Mouse (Mus musculus) regulatory T cell (primary cell): ENCODE measurements around the gene Pou2af1.

ENCODE experiments used
- in situ Hi-C: fragments of 300-600 bp; cut with MboI, MseI; formaldehyde crosslinking; loops from one replicate; pipeline ENCODE4 v1.15.1; 2025; ENCODE audit warnings: high pct_unique_total_duplicates

Gene Pou2af1

DNA sequence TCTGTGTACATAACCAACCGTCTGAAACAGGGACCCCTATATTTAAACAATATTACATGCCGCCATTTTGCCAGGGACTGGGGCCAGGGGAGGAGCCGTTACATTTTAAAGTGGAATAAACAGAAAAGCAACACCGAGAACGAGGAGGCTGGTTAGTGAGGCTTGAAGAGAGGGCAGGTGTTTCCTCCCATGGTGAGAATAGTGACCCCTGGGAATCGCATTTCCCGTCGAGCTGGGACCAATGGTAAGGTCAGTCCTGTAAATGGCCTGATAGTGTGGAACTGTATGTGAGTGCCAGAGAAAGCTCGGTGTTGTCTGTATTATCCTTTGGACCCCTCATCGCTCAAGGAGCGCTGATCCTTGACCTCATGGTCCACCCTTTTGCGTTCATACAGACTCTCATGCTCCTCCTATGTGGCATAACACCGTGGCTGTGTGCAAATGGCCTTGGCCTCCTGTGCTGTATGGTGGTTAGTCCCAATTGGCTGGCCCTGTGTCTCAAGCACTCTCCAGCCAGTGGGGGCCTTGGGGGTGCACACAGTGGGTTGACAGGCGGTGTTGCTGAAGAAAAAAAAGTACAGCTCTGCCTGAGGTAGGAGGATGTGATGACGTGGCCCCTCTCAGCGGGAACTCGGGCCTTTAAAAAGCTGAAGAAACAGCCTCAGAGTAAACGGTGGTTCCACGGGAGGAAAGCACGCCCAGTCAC lies at the start of gene Pou2af1:
TSS of gene Pou2af1 (plus strand) at position 686 of the 706 bp plus-strand sequence.
- in situ Hi-C loops: no loop called here

DNA sequence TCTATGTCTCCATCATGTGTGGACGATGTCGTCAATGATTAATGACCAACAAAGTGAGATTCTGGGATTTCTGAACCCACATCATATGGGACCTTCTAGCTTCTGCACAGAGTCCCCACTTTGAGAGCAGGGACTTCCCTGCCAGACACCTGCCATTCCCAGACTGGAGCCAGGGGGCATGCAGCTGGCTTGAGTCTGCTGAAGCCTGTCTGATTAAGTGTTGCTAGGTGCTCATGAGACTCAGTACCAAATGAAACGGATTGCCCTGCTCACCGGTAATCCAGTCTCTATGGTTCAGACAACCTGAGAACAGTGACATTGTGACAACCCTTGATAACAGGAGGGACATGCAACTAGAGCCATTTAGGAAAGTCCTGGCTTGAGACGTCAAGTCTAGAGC lies 49.5 kb upstream of the Pou2af1 start:
- in situ Hi-C loops: no loop called here

DNA sequence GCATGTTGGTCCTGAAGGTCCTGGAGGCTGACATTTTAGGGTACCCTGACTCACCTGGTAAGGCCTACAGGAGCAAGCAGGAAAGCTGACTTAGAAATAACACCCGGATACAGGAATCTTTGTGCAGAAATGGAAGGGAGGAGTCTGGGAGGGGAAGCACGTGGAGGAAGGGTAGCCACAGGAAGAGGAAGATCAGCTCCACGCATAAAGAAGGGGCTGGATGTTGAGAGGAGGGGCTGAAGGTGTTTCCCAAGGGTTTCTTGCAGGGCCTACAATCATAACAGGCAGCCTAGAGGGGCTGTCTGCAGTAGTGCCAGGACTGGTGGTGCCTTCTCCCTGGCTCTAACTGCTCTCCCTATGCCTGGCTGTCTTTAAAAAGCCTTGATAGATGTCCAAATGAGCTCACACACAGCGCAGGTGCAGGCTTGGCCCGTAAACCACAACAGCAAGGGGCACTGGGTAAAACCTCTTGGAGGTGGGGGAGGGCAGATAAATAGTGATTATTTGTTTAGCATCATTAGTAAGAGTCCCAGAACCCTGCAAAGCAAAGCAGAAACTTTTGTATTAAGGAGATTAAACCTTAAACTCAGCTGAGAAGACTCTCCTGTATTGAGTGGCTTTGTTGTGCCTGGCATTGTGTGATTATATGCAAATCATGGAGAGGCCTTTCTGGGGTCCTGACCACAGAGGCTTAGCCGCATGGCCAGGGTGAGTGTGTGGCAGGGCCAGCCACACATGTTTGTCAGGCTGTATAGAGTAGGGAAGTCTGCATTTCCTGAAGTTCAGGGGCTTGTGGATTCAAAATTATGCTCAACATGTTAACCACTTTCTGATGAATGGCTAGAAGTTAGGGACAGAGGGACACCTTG lies 48.0 kb upstream of the Pou2af1 start, which contains the start of gene Gm32742:
TSS of gene Gm32742 (minus strand) at position 206 of the 869 bp plus-strand sequence.
- in situ Hi-C loops: no loop called here

DNA sequence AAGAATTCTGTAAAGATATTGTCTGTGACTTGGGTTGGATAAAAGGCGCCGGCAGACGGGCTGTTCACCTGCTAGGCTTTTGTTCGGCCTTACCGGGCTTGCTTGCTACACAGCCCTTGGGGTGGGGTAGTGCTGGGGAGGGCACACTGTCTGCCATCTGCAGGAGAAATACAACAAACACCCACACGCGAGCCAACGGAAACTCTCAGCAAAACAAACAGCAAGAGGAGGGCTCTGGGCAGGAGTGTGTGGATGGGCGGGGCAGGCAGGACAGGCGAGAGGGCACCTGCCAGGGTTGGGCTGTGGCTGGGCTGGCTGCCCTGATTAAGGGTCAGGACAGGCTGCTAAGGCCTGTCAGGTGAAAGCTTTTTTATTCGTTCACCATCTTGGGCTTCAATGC lies 45.6 kb upstream of the Pou2af1 start:
- in situ Hi-C loops: no loop called here

DNA sequence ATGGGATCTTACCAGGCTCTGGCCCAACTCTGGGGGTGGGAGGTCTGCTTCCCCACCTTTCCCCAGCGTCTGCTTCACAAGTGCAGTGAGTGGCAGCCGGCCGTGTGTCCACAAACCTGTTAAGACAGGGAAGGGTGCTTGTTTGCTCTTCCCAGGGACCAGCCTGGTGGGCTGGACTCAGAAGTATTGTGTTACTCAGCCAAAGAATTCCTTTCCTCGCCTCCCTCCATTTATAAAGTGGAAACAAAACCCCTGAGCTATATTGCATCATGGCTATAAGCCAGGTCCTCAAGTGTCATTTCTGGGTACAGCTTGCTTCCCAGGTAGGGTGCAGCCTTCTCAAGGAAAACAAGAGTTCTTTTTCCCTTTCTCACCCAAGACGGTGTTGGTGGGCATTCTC lies 44.8 kb upstream of the Pou2af1 start:
- in situ Hi-C loops: no loop called here

DNA sequence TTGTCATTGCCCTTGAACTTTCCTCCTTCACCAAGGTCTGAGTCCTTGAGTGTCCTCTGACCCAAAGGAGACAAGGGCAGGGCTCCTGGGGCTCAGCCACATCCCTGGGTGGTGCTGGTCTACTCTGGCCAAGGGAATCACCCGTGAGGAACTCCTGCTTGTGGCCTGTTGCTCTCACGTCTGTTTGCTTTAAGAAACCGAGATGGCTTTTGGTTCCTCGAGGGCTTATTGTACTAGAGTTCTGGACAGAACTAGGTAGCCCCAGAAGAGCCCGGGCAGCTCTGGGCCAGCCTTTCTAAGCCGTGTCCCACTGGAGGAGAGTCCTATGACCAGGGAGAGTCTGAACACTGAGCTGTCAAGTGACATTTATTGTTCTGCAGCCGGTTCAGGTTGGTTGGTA lies 44.4 kb upstream of the Pou2af1 start:
- in situ Hi-C loops: no loop called here

DNA sequence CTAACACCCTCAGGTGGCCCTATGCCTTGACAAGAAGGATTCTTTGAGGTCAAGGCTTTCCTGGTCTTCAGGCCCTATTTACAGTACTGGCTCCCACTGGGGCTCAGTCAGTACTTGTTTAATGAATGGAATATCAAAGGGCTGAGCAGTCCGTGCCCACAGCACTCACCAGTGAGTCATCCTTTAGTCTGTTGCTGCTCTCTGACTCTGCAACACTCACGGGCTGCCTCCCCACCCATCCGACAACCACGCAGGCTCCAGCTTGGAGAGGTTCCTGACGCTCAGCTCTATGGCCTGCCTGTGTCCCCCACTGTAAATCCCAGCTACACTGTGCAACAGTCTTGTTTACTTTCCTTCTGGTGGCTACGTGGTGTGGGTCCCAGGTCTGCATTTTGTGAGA lies 43.2 kb upstream of the Pou2af1 start:
- in situ Hi-C loops: no loop called here

DNA sequence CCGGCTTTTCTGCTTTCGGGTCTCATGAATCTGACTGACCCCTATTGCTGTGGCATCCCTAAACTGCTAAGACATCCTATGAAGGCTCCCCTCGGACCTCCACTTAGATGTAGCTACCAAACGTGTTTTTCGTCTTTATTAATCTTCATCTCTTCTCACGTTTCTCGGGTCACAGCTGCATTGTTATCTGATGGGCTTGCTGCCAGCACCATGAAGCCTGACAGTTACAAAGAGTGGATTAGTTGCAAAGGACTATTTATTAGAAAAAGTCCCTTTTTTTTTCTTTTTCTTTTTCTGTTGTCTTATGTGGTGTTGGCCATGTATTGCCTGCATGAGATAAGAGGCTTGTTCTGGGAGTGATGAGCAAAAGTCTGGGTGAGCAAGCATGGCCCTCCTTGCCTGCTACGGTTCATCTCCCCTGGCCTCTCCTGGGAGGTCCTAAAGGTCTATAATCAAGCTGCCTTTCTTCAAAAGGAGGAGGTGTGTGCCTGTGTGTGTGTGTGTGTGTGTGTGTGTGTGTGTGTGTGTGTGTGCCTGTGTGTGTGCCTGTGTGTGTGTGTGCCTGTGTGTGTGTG lies 38.5 kb upstream of the Pou2af1 start:
- in situ Hi-C loops: no loop called here

DNA sequence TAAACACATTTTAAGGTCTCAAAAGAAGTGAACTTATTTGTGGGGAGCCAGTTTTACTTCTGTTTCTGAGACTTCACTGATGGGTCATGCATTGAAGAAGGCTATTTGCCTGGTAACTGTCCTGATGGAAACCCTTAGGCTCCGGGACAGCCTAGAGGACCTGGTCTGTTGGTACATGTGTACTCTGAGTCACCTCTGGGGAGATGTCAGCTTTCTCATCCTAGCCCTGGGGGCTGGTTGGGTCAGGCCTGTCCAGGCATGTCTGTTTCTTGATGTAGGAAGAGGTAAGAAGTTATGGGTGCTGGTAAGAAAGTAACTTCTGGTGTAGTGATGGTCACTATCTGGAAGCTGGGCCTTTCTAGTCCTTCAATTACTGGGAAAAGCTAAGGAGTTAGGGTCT lies 37.8 kb upstream of the Pou2af1 start:
- in situ Hi-C loops: no loop called here

DNA sequence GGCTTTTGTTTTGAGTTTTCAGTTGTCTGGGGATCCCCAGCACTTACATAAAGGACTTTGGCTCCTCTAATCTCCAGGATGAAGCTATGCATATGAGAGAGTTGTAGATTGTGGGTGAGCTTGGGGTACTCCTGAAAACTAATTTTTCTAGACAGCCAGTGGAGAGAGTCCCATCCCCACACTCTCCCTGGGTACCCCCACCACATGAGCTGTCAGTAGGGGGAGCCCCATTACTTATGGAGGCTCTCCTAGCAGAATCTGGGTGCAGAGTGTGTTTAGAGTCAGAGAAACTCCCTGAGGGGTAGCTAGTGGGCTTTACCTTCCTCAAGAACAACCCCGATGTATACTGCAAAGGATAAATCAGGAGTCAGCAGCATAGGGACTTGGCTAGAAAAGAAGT lies 35.2 kb upstream of the Pou2af1 start:
- in situ Hi-C loops: no loop called here

DNA sequence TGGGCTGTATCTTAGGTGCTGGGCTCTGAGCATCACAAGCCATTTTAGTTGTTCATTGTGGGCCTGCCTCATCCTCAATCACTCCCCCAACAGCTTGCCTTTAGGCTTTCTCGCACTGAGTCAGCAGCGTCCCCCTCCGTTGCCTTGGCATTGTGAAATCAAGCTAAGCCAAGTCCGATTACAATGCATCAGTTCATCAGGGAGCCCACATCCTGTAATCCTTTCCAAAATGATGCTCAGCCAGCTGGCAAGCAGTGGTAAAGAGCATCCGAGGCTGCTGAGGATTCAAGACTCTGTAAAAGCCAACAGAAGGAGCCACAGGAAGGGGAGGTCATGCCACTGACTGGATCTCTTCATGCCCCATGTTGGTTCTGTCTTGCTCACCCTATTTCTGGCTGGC lies 32.9 kb upstream of the Pou2af1 start:
- in situ Hi-C loops: no loop called here

DNA sequence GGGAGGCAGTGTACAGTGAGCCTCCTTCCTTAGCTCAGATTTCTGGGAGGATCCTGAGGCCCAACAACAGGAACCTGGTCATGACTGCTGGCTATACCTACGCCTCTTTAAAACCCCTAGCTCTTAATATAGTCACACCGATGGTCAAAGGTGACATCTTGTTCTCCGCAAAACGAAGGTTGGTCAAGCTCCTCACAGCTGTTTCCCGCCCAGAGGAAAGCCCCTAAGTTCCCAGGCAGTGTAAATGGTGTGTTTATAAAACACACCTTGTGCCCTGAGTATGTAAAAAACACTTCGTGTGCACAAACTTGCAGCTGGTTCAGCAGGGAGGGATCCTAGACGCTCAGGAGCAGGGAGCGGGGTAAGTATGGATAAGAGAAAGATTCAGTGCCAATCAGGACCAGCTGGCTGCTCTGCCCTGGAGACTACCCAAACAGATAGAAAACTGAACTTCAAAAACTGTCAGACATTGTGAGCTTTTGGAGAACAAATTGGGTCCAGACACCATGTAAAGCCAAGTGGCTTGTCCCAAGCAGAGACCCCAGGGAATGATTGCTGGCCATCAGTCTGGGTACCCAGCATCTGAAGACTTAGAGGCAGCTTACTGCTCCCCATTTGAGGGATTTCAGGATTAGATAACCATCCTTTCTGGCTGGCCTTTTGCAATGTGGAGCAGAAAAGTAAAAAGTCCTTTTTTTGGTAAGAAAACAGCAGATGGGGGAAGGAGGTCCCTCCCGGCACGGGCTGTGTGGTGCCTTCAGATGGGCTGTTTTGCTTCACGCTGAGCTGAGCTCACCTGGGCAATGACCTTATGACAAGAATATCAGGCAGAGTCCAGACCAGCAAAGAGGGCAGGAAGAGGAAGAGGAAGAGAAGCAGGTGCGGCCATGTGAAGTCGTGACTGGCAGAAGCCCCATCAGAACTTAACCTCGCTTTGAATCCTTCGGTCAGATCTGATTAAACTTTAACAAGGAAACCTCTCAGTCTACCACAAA lies 30.5 kb upstream of the Pou2af1 start:
- in situ Hi-C loops: no loop called here

DNA sequence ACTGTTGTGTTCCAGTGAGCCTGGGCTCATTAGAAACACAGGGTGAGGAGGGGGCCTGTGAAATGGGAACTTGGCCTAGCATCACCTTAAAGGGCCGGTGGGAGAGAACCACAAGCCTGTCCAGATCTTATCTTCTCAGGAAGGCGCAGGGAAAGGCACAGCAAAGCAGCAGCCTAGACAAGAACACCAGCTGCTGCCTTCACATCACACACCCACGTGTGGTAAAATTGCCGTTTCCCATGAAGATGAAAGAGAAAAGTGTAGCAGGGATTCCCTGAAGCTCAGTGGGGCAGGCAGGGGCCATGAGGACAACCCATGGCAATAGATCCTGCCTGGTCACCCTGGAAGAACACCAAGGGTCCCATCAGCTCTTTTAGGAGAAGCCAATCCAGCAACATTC lies 28.1 kb upstream of the Pou2af1 start:
- in situ Hi-C loops: no loop called here

DNA sequence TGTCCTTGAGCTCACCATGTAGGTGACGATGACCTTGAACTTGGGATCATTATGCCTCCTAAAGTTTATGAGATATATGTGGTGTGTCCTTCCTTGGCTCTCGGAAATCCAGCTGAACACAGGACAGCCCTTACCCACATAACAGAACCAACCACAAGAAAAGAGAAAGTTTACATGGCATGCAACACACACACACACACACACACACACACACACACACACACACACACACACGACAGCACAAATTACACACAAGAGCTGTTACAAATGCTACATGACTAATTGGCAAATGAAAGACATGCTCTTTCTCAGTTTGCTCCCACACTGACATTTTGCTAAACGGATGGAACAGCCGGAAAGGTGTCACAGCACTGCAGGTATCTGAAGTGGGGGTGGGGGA lies 27.6 kb upstream of the Pou2af1 start:
- in situ Hi-C loops: no loop called here

DNA sequence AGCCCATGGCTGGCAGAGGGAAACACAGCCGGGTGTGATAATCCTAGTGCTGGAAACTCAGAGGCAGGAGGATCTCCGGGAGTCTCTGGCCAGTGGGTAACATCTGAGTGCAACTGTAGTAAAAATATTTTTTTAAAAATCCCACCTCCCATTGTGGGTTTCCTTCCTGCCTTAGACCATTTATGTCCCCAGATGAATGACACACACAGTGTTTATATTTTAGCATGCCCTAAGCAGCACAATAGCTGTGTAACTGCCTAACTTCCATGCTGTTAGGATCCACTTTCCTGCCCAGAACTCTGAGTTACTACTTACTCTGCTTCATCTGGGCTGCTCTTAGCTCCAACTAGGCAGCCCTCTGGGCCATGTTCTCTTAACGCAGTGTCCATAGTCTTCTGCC lies 22.9 kb upstream of the Pou2af1 start:
- in situ Hi-C loops: no loop called here

DNA sequence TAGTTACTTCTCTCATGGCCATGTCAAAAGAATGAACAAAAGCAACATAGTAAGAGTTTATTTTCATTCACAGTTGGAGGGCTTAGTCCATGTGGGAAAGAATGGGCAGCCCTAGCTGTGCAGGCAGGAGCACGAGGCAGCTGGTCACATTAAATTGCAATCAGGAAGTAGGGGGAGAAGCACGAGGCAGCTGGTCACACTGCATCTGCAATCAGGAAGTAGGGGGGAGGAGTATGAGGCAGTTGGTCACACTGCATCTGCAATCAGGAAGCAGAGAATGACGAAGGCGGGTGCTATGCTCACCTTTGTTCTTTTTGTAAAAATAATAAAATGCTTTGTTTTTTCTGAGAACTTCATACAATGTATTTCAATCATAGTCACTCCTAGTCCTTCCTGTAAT lies 18.7 kb upstream of the Pou2af1 start:
- in situ Hi-C loops: no loop called here

DNA sequence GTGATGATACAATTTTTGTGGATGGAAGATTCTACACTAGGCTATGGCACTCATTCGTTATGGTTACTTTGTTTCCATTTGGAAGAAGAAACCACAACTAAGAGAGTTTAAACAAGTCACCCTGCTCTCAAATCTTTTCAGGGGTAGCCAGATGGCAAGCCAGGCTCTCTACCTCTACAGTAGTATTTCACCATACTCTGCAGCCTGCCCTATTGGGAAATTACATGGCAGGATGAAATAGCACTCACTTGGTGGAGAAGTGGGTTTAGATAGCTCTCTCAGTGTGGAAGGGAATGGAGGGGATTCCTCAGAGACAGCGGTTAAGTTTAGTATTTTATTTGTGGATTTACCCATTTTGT lies 4.6 kb upstream of the Pou2af1 start:
- in situ Hi-C loops: no loop called here

DNA sequence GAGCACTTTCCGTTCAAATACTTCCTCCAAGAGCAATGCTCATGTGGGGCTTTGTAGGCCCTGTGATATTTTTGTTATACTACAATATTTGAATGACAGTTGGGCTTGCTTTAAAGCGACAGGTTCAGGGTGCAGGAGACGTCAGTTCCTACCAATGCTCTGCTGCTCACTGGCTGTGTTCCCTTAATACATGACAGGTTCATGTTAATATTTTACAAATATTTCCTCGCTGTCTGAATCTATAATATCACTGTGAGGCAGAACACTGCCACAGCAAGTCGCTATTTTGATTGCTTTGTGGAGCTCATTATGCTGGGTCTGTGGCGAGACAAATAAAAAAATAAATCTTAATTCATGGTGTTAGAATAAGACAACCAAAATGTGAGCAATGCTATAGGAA lies 2.3 kb upstream of the Pou2af1 start:
- in situ Hi-C loops: no loop called here

DNA sequence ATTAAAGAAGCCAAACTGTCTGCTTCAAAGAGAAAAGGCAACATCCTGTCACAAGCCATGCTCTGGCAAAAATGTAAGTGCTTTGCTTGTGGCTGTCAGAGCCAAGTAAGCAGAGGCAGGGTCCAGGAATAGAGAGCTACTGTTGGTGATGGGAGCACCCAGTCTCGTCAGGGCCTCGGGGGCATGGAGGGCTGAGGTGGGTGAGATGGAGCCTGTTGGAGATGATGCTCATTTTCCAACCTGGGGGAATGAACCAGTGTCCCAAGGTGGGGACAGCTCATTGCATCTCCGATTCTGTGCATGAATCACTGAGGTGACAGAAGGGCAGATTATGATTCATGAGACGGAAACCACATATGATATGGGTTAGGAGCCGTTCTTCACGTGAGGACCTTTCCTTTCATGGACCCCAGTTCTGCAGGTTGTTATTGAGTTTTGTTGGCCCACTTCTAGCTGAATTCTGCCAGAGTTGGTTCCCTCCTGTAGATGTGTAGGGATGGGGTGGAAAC lies 275 bp downstream of the Pou2af1 start:
- in situ Hi-C loops: no loop called here

DNA sequence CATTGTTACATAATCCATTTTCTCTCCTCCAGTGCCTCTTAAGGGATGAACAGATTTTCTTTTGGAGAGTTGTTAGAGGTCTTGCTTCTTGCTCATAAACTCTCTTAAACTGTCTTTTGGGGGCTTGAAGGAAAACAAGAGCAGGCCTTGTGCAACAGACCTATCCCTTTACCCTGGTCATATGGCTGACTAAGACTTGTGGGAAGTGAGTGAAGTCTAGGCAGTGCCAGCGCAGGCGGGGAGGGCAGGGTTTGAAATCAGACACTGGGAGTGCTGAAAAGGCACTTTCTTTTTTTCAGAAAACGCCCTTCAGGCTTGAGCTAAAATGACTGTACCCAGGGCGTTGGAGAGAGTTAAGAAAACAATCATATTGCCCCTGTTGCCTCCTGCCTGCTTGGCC lies 1.8 kb downstream of the Pou2af1 start:
- in situ Hi-C loops: no loop called here

DNA sequence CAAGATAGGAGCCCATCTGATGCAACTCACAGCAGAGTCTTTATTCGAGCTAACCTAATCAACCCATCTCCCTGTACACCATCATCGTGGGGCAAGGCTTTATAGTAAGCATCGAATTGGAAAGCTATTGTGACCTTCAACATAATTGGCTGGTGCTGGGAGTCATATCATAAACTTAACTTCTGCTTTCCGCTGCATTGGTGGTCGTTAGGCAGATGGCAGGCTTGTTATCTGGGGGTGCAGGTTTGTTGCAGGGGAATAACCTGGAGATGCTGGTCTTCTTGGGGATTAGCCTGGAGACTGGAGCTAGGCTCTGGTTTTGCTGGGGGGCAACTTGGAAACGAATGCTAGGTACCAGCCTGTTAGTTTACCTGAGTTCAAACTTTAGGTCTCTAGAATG lies 2.4 kb downstream of the Pou2af1 start:
- in situ Hi-C loops: no loop called here
